Mouse (Mus musculus) retina, adult 2 months (tissue): Measurements from ENCODE around the gene Col6a3.

Experiments used
- DNase-seq: peaks from one replicate; pipeline ENCODE4 v3.0.0-alpha.2; 2012; ENCODE audit warnings: low read depth, low spot score

Col6a3 gene

DNA sequence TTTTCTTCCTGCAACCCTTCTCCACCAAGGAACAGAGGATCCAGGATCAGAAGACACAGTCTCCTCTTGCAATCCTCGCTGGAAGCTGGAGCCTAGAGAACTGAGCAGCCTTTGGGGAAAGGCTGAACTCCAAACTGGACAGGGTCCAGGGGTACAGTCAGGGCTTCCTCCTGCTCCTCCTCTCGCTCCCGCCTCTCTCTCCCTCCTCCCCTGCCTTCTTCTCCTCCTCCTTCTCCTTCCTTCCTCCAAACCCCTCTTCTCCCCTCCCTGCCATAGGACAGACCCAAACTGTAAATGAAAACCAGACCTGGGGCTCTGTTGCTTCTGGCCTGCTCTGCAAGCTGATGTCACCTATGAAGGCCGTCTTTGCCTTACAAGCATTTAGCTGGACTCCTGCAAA, at the start of gene Col6a3:
Gene Col6a3, minus strand, starts transcription at position 136 of the 400 bp plus-strand sequence.
- DNase-seq = no peak

GRCm38 (mm10) chr1:90885771-90886460, 42.1 kb upstream of the Col6a3 start:
- no peak for DNase-seq

- no peak for DNase-seq
These were observed 32.9 kb upstream of the Col6a3 start for GRCm38 (mm10) chr1:90876486-90877270.

GRCm38 (mm10) chr1:90875961-90876360, 32.2 kb upstream of the Col6a3 start:
- DNase-seq = no peak

DNA sequence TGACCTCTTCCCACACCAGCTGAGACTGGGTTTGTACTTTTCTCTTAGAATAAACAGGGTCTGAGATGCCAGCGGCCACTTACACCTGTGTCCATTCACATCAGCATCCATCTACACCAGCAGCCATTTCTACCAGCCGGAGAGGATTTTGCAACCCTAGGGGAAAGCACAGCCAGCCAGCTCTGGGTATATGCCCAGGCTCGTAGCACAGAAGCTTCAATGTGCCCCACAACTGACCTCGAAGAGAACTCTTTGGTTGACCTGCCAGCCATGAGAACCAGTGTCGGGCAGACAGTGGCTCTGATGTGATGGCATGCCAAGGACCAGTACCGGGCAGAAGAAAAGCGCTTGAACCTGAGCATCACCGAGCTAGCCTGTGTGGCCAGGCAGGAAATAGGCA, 31.6 kb upstream of the Col6a3 start:
- no peak for DNase-seq

- no peak for DNase-seq
These were observed 26.8 kb upstream of the Col6a3 start for GRCm38 (mm10) chr1:90870581-90870980.

GRCm38 (mm10) chr1:90866734-90867133, 23.0 kb upstream of the Col6a3 start:
- no peak for DNase-seq

DNA sequence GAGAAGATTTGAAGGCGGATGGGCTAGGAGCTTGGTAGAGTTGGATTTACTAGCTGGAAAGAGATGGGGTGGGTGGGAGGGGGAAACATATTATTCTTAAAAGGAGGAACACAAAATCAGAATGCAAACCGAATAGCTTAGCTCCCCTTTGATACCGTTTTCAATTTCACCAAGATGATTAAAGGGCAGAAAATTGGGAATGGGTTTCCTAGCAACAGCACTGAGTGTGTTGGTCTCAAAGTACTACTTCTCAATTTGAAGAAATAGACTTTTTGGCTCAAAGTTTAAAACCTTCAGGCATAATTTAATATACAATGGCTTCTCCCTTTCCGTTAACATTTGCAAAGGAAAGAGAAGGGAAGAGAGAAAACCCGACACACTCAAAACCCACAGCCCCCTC, 12.1 kb upstream of the Col6a3 start:
- no peak for DNase-seq

DNA sequence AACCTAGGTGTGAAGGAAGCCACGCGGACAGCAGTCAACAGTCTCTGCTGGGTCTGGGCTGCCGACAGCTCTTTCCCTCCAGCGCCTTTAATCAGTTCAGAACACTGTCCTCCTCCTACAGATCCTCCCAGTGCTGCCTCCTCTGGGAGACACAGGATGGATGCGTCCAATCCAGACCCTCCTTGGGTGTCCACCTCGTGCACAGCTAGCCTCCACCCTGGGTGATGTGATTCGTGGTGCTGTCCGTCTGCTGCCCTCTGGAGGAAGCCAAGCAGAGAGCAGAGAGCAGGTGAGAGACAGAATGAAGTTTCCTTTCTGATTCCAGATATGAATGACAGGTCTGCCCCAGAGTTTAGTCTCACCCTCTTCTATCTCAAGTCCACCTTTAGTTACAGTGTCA, 6.1 kb upstream of the Col6a3 start:
- DNase-seq = no peak

DNA sequence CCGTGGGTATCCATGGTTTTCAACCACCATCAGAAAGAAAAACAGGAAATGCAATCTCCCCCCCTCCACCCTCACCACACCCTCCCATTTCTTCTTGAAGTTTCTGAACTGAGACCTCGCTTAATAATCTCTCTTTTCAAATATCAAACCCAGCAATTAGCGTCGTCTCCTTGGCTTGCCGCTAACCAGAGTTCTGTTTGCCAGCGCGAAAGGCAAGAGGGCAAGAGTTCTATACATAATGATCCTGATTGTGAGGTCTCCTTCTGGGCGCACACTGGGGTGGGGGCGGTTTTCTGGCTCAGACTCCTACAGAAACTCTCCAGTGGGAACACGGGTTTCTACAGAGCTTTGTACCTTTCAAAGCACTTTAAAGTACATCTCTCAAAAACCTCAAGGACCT, 1.4 kb upstream of the Col6a3 start:
- DNase-seq = no peak

DNA sequence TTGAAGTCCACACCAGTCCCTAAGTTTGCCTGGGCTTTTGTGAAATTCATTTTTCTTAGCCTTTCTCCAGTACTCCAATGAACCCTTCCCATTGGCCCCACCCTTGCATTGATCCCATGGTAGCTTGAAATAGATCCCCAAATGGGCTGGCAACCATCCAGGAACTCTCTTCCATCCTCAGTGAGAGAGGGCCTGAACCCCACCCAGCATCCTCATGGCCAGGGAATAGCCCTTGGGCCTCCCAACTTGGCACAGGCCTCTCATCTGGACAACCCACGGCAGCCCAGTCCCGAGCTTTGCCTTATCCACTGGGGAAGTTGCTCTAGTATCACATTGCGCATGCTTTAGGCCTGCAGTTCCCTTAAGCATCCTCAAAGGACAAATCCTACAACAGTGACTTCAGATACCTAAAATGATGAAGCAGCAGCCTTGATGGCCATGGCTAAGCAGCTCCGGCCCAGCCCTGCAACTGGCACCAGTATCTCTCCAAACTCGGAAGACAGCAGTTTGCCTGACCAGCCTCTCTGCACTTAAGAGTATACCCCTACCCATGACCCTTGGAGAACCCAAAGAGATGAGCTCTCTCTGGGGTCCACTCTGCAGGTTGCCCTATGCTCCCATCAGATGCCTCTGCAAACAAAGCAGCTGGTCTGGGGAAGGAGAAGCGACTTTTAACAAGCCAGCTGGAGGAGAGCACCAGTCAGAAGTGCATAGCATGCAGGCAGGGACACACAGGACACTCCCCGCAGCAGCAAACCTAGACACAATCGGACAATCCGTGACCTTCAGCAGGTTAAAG, 783 bp downstream of the Col6a3 start:
- DNase-seq = no peak

- DNase-seq = no peak
These were observed 3.5 kb downstream of the Col6a3 start for GRCm38 (mm10) chr1:90840250-90840649.

DNA sequence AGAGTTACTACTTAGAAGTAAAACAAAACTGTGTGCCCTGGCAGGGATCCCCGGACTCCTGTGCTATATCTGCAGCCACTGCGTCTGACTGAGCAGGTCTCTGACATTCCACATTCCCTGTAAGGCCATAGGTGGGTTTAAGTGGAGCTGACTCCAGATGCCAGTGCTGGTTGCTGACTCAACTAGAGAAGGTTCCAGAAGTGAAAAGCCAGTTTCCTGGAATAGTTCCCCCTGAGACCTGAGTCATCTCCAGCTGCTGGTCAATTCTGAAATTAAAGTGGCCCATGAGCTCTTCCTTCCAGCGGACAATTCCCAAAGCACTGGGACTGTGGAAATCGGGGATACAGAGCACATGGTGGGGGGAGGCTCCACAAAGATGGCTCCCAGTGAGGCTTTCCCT, 5.1 kb downstream of the Col6a3 start:
- DNase-seq = no peak

- no peak for DNase-seq
These were observed 5.5 kb downstream of the Col6a3 start for GRCm38 (mm10) chr1:90838221-90838620.

GRCm38 (mm10) chr1:90836178-90836740, 7.5 kb downstream of the Col6a3 start:
- no peak for DNase-seq

GRCm38 (mm10) chr1:90834701-90835100, 9.1 kb downstream of the Col6a3 start:
- DNase-seq = no peak

- no peak for DNase-seq
These were observed 13.8 kb downstream of the Col6a3 start for GRCm38 (mm10) chr1:90830006-90830405.

DNA sequence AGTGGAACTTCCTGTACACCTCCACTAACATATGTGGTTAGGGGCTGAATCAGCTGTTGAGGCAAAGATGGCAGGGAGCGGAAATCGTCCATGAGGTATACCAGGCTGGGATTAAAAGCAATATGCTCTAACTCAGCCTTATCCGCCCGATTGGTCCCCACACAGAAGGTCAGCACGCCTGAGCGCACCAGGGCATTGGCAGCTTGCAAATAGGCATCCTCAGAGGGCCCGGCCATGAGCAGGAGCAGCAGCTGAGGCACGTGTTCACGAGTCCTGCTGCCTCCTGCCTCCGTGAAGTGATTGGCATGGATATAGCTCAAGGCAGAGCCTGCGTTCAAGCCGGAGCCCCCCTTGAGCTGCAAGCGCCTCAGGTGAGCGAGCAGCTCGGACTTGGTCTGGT, 30.5 kb downstream of the Col6a3 start:
- DNase-seq = no peak

DNA sequence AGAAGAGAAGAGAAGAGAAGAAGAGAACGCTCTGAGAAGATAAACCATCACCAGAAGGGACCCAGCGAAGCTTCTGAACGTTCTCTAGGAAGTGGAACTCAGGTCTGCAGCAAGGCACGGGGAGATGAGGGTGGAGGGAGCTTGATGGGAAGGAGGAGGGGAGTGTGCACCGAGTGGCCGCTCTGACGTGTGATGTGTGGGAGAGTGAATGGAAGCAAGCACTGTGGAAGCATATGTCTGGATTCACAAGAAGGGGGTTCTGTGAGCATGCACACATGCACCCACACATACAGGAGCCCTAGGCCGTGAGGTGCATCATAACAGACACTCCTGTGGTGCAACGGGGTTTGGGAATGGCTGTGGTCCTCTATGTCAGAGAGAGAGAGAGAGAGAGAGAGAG, 34.8 kb downstream of the Col6a3 start:
- no peak for DNase-seq

DNA sequence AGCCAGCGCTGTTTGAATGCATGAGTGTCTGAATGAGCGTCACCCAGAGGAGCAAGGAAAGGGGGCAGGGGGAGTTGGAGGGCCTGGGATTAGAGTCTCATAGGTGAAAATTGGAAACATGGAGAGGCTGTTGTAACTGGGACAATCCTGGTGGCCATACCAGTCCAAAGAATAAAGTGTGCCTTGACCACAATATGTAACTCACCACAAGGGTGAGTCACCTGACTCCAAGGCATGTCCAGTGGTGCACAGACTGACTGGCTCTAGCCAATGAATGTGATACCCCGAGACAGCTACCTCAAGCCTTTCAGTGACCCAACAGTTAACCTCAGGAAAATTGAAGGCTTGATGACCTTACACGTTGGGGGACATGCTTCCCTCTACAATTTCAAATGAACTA, 40.7 kb downstream of the Col6a3 start:
- no peak for DNase-seq

- no peak for DNase-seq
These were observed 42.7 kb downstream of the Col6a3 start for GRCm38 (mm10) chr1:90801067-90801466.

DNA sequence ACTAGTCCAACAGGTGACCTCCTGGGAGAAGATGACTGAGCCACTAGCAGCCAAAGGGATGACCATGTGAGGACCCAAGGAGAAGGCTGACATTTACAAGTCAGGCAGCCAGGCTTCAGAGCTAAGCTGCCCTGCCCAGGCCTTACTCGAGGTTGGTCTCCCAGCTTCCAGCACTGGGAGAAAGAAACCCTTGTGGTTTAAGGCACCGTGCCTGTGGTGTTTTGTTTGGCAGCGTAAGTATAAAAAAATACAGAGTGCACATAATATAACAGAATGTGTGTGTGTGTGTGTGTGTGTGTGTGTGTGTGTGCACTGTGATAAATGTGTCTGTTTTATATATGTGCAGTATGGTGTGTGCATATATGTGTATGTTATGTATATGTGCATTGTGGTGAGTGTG, 43.3 kb downstream of the Col6a3 start:
- DNase-seq = no peak
